Mouse (Mus musculus) monocyte, adult 2 months (primary cell): Measurements from ENCODE around the gene Man1c1.

Experiments
- DNase-seq, 2 experiments: peaks; one replicate each; pipeline ENCODE4 v3.0.0; 2022; ENCODE audit warnings: low spot score in 2 of 2, low read depth in 1 of 2

Man1c1 gene

DNA sequence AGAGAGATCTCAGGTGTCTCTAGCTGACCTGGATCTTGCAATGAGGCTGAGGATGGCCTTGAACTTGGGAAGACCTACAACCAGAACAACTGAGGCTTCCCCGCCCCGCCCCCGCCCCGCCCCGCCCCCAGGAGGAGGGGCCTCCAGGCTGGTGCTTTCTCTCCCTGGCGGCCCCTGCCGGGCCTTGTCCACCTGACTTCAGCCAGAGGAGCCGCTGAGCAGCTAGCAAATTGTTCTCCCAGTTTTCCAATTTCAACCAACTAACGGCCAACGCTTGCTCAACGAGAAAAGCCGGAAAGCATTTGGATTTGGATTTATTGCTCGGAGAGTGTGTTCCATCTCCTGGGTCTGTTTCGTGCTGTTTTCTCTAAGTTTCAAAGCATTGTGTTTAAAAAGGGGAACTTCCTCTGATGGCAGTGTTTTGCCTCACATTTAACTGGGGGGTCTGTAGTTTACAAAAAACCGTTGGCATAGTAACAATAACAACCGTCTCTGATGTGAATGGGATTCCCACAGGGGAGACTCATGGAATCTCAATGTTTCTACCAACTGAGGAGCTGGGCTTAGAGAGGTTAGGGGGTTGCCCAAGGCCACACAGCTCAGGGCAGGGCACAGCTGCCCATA, 146.4 kb downstream of the Man1c1 start:
- peak; percentile 17 to 33 for DNase-seq

DNA sequence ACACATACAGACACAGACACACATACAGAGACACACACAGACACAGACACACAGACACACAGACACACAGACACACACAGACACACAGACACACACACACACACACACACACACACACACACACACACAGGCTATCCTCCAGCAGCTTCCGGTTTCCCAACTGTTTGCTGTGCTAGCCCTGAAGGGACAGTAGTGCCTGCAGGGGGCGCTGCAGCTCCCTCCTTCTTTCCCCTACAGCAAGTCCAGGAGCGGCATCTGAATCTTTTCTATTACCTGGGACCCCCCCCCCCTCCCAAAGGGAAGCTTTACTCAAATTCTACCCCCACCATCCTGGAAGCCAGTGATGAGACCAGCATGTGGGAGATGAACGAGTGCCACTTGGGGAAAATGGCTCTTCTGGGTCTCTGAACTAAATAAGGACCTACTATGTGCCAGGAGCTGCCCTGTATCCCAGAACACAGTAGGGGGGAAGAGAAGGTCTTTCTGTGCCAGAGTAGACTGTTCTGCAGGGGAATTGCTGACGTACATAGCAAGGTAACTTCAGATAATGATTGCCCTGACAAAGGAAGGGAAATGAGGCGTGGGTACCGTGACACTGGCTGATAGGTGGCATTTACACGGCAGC, 148.0 kb downstream of the Man1c1 start:
- no peak for DNase-seq

- DNase-seq = no peak
Observed at GRCm38 (mm10) chr4:134553631-134554030, 150.5 kb downstream of the Man1c1 start.

GRCm38 (mm10) chr4:134551494-134552316, 152.4 kb downstream of the Man1c1 start, which contains the start of gene Selenon:
Gene Selenon (minus strand): TSS chr4:134552166.
- no peak for DNase-seq

DNA sequence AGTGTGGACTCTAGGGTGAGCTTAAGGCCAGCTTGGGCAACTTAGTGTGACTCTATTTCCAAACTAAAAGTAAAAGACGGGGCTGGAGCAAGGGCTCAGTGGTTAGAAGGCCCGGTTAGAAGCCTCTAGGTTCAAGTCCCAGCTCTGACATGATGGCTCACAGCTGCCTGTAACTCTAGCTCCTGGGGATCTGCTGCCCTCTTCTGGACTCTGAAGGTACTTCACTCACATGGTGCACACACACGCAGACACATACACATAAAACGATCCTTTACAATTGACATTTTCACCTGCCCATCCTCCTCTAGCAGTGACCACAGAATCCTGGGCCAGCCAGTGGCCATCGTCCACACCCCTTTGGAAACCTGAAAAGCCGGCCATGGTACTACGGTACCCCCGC, 154.2 kb downstream of the Man1c1 start:
- DNase-seq = no peak

DNA sequence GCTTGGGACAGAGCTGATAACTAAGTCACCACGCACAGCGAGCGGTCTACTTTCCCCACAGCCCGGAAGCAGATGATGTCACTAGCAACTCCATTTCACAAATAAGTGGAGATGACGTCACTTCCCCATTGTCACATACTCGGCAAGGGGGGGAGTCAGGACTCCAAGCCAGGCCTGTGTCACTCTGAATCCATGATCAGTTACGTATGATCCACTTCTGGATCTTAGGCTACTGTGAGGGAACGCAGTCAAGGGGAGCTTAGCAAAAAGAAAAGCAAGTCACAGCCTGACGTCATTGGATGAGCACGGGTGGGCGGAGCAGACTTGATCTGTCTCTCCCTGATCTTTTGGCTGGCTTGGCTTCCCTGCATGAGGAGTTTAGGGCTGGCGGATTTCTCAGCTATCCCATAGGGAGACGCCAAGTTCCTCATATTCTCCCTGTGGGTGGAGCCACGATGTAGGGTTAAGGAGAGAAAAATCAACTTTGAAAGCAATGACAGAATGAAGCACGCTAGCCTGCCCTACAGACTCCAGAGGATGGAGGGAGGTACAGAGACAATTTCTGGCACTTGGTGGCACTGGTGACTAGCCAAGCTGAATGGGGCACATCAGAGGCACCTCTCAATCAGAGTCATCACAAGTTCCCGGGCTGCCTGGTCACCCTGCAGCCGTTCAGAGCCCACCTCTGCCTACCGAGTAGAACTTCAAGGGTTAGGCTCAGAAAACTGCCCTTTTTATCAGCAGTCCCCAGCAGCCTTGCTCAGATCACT, 155.7 kb downstream of the Man1c1 start:
- DNase-seq = peak; percentile 43 to 56

GRCm38 (mm10) chr4:134546814-134547705, 157.0 kb downstream of the Man1c1 start:
- no peak for DNase-seq

- DNase-seq = peak; percentile 74 to 91
Observed at GRCm38 (mm10) chr4:134543261-134543660, 160.8 kb downstream of the Man1c1 start.

- no peak for DNase-seq
Observed at GRCm38 (mm10) chr4:134542726-134543125, 161.4 kb downstream of the Man1c1 start.

DNA sequence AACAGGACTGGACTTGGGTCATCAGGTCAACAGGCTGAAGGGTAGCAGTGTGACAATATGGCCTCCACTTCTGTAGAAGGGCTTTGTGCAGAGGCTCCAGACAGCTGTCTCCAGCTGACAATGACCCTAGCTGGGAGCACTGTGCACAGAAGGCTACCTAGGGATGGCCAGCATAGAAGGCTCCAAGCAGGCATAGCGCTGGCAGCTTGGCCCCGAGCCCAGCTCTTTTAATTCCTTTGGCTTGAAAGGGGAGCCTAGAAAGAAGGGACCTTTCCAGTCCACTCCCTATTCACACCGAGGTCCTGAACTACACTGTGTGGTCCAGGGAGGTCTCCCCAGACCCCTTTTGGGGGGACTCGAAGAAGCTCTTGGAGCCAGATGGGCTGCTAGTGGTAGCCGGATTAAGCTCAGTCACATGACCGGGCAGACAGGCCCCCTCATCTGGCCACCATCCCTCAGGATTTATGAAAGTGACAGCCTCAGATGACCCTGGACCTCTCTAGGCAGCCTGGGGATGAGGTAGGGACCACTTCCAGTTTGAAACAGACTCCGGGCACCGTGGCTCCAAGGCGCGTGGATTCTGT, 165.0 kb downstream of the Man1c1 start:
- DNase-seq = no peak

DNA sequence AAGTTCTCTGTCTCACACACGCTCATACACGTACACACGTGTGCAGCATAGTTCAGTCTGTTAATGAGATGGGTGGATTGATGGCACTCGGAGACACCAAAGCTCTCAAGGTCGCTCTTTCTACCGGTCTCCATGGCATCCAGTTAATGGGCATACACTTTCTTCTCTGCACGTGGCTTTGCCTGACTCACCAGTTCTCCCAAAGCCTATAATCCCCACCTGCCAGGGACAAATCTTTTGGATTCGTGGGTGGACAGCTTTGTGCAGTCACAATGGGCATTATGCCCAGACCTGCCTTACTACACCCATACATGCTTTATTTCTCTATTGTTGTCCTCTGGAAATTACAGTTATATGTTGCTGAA, 168.3 kb downstream of the Man1c1 start:
- no peak for DNase-seq

- peak; percentile 85 to 95 for DNase-seq
Observed at GRCm38 (mm10) chr4:134534932-134535786, 168.9 kb downstream of the Man1c1 start, which contains the start of gene Mtfr1l. Gene Mtfr1l (minus strand): TSS chr4:134535387.

GRCm38 (mm10) chr4:134534124-134534886, 169.8 kb downstream of the Man1c1 start:
- peak in 1 of 2 experiments; percentile 52 for DNase-seq

DNA sequence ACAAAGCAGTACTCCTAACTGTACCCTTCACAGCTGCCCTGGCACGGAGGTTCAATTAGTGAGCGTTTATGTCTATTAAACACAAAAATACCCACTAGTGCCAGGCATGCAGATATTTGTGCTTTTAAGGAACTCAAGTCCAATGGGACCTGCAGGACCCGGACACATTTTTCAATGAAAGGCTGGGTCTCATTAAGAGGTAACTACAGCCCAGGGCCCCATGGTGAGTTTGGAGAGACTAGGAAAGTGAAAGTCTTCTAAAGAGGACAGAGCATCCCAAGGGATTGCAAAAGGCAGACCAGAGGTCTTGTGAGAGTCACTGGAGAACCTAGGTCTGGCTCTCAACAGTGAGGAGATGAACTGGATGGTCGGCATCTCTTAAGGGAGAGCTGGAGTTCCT, 170.7 kb downstream of the Man1c1 start:
- no peak for DNase-seq

GRCm38 (mm10) chr4:134532928-134533327, 171.2 kb downstream of the Man1c1 start:
- no peak for DNase-seq

- no peak for DNase-seq
Observed at GRCm38 (mm10) chr4:134526220-134526619, 177.9 kb downstream of the Man1c1 start.

DNA sequence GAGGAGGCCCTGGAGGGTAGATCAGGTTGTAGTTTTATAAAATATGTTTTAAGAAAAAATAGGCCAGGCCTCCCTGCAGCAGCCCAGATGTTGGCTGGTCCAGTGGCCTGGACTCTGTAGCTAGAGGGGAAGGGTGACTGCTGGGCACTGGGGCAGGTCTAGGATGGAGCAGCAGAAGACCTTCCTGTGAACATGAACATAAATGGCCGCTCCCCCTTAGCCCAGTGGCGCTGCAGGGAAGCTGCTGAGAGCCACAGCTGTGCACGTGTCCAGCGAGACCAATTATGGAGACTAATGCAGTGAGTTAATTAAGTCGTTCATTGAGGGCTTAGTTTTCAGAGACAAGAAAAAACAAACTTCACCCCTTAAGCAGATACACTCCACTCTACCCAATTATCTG, 178.3 kb downstream of the Man1c1 start:
- no peak for DNase-seq

DNA sequence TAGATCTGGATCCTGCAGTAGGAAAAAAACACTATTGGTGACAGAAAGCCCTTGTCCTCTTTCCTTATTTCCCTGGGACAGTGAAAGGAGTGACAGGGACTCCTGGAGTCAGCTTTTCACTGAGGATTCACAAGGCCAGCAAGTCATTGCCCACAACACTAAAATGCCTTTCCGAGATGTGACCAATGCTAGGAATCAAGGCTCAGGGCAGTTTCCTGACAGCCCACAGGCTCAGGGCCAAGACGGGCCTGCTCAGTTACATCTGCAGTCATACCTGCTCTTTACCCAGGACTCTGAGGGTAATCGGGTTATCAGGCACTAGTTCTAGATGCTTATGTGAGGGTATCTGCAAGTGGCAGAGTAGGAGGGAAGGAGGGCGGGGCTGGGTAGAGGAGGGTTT, 180.6 kb downstream of the Man1c1 start:
- no peak for DNase-seq
